Mouse (Mus musculus) G1E-ER4 (cell line): Measurements from ENCODE around the gene Cyp8b1. TPM values are rescaled to one million over a fixed set of nuclear protein-coding genes. Genes with fewer than 3 reads are reported as not detected.

Experiments
- GATA1 ChIP-seq: IDR thresholded peaks from one replicate; pipeline ENCODE4 v1.8.0; 2012; ENCODE audit warnings: low read length, inconsistent platforms
- polyA plus RNA-seq: library from polyadenylated mRNA; stranded (reverse); fragments of >175 nt; gene quantifications from 2 replicates; pipeline ENCODE4 v1.2.3, GENCODE M21; 2012

Cyp8b1 gene
- not detected in 2 replicates for polyA plus RNA-seq

GRCm38 (mm10) chr9:121916102-121916501 is at the start of gene Cyp8b1:
Cyp8b1 (minus strand) TSS chr9:121916305.
- TF ChIP-seq GATA1 = no peak

GRCm38 (mm10) chr9:121964941-121965340 is 48.8 kb upstream of the Cyp8b1 start:
- TF ChIP-seq GATA1 = no peak

DNA sequence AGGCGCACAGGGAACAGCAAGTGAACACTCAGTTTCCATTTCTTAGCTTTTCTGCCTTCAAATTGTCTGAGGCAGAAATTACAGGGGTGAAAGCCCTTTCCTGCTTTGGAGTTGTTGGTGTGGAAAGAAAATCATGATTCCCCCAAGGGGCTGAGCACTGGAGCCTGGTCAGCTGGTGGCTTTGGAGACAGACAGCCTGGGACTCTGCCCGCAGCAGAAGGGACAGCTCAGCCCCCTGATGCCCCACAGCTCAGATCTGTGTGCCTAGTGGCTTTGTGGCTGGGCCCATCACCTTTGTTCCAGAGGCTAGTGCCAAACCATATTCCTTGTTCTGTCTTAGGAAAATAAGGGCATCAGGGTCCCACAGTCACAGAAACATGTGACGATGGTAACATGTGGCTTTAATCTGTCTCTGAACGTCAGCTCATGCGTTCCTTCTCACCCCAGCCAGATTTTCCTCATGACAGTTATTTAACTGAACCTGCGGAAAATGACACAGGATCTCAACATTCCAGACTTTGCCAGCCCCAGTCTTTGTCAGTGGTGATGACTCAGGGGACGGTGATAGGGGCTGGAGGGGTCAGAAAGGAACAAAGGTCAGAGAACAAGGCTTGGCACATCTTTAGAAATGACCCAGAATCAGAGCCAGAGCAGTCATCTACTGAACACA is 44.0 kb upstream of the Cyp8b1 start:
- TF ChIP-seq GATA1 = no peak

- no peak for TF ChIP-seq GATA1
Observed at GRCm38 (mm10) chr9:121952596-121952995, 36.5 kb upstream of the Cyp8b1 start.

DNA sequence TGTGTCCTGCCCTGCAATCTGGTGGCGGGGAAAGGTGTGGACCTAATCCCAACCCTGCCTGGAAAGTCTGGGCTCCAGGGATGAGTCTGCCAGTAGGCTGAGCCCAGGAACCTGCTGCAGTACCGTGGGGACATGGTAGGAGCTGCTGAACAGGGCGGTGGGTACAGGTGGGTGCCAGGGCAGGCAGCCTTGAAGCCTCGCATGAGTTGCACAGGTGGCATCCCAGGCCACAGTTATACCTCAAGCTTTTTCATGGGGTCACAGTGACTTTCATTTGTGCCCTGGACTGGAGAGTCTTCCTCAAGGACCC is 35.0 kb upstream of the Cyp8b1 start:
- no peak for TF ChIP-seq GATA1

- TF ChIP-seq GATA1 = no peak
Observed at GRCm38 (mm10) chr9:121950418-121951113, 34.5 kb upstream of the Cyp8b1 start, which contains the start of gene Fam198a. Fam198a (plus strand) TSS chr9:121950988.

DNA sequence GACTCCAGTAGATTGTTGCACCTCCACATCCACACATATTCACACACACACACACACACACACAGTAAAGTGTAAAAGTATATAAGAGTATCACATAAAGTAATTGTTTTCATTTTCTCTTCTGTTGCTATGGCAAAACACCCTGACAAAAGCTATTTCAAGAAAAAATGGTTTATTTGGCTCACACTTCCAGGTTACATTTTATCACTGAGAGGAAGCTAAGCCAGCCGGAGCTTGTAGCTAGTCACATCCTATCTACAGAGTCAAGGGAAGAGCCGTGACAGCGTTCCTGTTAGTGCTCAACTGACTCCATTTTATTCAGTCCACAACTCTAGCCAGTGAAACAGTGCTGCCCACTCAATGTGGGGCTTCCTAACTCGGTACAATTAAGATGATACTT is 32.3 kb upstream of the Cyp8b1 start:
- no peak for TF ChIP-seq GATA1

DNA sequence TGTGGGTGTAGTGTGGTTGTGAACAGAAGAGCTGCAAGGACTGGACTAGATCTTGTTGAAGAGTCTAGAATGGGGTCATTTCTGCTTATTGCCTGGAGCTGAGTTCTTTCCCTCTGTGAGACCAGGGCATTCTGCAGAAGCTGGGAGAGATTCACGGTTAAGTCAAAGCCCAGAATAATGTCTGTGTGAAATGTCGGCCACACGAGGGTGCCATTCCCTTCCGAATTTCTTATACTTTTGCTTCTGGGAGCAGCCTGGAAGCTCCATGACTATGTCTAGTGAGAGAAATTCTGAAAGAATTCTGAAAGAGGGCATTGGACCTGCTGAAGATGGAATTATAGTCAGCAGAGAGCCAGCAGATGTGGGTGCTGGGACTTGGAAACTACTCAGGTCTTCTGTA is 31.7 kb upstream of the Cyp8b1 start:
- TF ChIP-seq GATA1 = no peak

GRCm38 (mm10) chr9:121943628-121944027 is 27.5 kb upstream of the Cyp8b1 start:
- no peak for TF ChIP-seq GATA1

- no peak for TF ChIP-seq GATA1
Observed at GRCm38 (mm10) chr9:121943005-121943404, 26.9 kb upstream of the Cyp8b1 start.

- no peak for TF ChIP-seq GATA1
Observed at GRCm38 (mm10) chr9:121937944-121938355, 21.8 kb upstream of the Cyp8b1 start.

GRCm38 (mm10) chr9:121937451-121937864 is 21.4 kb upstream of the Cyp8b1 start:
- TF ChIP-seq GATA1 = no peak

GRCm38 (mm10) chr9:121936952-121937351 is 20.8 kb upstream of the Cyp8b1 start:
- no peak for TF ChIP-seq GATA1

DNA sequence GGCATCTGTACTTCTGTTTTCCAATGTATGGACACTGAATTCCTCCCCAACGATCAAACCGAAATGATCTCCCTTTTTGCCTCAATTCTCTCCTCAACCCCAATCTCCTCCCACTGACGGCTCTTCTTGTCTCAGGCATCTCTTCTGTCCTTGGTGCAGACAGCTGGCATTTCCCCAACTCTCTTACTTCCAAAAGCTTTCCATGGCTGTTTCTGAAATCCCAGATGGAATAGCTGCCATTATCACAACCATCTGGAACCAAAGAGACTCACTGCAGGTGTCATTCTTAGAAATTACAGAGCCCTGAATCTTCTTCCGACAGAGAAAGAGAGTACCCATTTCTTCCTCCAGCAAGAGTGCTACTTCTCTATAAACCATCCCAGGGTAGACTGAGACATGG is 18.8 kb upstream of the Cyp8b1 start:
- no peak for TF ChIP-seq GATA1

GRCm38 (mm10) chr9:121928498-121928897 is 12.4 kb upstream of the Cyp8b1 start:
- no peak for TF ChIP-seq GATA1

- no peak for TF ChIP-seq GATA1
Observed at GRCm38 (mm10) chr9:121927721-121928120, 11.6 kb upstream of the Cyp8b1 start.
